Mouse (Mus musculus) c-Kit-positive CD71-negative TER-119-negative erythroid progenitor cells, embryonic 14.5 days (primary cell): ENCODE measurements around the gene Higd1c.
"Not testable (repeated sequence)": the region's sequence is repeated elsewhere in the genome, so short reads cannot be mapped to it uniquely, and the experiment has no call there.

Experiments
- DNase-seq: peaks from one replicate; pipeline ENCODE4 v3.0.0-alpha.2; 2013; ENCODE audit warnings: low read depth

Higd1c gene

GRCm38 (mm10) chr15:100410918-100411672, 46.8 kb downstream of the Higd1c start:
- DNase-seq, result peak; percentile 73

DNA sequence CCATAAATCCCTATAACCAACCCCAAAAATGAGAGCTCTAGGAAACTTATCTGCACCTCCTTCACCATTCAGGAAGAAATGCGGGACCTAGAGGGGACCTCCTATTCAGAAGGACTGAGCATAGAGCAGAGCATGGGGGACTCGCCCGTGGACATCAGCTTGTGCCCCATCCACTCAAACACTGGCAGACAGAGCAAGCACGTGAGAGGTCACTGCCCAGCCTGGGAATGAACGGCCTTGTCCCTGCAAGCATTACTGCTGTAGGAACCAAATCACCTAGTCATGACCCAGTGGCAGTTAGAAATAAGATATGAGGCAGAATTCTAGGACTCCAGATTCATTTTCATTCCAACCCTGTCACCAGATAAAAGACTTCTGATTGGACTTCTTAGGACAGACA, 47.4 kb downstream of the Higd1c start:
- no peak for DNase-seq

DNA sequence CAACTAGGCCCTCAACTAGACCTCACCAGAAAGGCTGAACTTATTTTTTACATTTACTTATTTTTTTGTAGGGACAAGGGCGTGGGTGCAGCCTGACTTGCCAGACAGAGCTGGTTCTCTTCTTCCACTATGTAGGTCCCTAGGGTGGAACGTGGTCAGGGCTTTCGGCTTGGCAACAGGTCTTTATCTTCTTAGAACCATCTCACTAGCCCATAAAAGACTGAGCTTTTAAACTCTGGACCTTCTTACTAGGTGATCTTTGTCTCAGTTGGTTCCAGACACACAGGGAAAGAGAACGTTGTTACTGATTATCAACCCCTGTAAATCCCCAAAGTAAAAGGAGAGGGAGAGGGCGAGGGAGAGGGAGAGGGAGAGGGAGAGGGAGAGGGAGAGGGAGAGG, 49.0 kb downstream of the Higd1c start:
- DNase-seq, result no peak

GRCm38 (mm10) chr15:100414011-100414410, 49.7 kb downstream of the Higd1c start:
- DNase-seq, result no peak

DNA sequence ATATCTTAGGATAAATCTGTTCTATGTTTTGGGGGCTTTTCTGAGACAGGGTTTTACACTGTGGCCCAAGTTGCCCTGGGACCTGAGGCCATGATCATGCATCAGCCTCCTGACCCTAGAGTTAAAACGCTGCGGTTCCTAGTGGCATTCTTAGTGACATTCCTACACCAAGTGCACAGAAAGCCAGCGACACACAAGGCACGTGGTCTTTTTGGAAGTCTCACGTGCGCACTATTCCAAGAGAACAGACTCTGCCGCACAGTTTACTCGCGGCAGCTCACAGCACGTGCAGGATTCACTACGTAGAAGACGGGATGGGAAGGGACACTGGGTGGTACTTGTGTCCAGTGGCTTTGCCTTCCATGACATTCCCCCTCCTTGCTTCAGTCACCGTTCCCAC, 50.6 kb downstream of the Higd1c start:
- DNase-seq, result no peak

- DNase-seq, result no peak
Measured at GRCm38 (mm10) chr15:100415684-100416083, 51.3 kb downstream of the Higd1c start.

- no peak for DNase-seq
Measured at GRCm38 (mm10) chr15:100417854-100418450, 53.6 kb downstream of the Higd1c start.

DNA sequence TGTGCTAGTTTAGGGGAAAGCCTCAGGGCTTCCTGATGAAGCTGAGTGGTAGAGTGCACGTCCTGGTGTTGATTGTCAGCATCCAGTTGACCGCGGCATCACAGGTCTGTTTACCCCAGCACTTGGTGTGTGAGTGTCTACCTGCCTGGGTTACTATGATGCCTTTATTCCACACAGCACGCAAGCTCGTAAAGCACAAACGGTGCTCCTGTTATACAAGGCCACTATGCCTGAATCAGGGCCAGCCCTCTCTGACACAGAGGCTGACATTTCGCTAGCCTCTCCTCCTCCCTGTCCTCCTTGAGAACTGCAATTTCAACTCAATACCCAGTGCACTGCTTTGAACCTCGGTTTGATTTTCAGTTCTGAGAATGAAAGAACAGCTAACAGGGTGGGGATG, 55.0 kb downstream of the Higd1c start:
- no peak for DNase-seq

GRCm38 (mm10) chr15:100419901-100420745, 55.8 kb downstream of the Higd1c start:
- no peak for DNase-seq

DNA sequence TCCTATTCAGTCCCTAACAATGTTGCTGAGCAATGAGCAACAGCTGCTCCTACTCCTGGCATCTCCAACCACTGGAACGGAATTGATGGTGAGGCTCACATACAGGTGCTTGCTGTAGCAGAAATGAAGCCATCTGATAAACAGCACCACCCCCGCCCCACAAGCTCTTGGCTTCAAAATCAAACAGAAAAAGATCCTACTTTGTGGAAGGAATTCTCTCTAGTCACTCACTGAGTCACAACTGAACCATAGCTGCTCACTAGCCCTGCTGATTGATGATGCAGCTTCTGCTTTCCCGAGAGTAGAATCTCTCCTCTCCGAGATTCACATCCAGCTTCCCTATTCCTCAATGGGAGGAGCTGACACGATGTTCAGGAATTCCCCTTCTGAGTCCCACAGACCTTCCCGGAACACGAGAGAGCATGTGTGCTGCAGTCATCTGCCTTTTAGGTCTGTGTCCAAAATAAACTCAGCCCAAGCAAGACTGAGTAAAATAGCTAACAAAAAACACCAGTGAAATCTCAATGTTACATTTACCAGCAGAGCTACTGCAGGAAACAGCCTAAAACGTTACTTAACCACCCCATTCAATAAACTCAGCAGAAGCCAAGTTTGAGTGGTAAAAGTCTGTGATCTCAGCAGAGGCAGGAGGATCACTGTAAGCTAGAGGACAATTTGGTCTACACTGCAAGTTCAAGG, 56.9 kb downstream of the Higd1c start:
- no peak for DNase-seq

- not testable (repeated sequence) for DNase-seq
Measured at GRCm38 (mm10) chr15:100421758-100422197, 57.4 kb downstream of the Higd1c start, which contains the start of gene Gm5475. Gene Gm5475 (plus strand): TSS chr15:100422147.

DNA sequence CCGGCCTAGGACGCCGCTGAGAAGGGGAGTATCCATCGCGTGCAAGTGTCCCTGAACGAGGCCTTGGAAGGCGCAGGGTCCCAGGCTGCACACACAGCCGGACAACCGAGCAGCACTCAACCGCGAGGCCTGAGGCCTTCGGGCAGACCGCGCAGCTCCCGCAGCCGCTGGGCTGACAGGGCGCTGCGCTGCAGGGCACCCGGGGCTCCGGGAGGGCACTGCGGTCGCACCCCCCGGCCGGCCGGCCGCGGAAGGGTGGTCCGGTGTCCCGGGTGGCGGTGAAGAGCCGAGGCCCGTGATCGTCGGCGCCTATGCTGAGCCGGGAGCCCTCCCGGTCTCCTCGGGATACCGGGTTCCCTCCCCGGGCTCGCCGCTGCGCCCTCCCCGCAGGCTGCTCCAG, 58.1 kb downstream of the Higd1c start:
- no peak for DNase-seq

GRCm38 (mm10) chr15:100422899-100423860, 58.8 kb downstream of the Higd1c start:
- peak; percentile 81 for DNase-seq

- DNase-seq, result no peak
Measured at GRCm38 (mm10) chr15:100423916-100424315, 59.6 kb downstream of the Higd1c start.

- DNase-seq, result no peak
Measured at GRCm38 (mm10) chr15:100424396-100425122, 60.2 kb downstream of the Higd1c start, which contains the start of gene Slc11a2. Gene Slc11a2 (minus strand): TSS chr15:100425072.

- DNase-seq, result no peak
Measured at GRCm38 (mm10) chr15:100428296-100428905, 64.1 kb downstream of the Higd1c start.

DNA sequence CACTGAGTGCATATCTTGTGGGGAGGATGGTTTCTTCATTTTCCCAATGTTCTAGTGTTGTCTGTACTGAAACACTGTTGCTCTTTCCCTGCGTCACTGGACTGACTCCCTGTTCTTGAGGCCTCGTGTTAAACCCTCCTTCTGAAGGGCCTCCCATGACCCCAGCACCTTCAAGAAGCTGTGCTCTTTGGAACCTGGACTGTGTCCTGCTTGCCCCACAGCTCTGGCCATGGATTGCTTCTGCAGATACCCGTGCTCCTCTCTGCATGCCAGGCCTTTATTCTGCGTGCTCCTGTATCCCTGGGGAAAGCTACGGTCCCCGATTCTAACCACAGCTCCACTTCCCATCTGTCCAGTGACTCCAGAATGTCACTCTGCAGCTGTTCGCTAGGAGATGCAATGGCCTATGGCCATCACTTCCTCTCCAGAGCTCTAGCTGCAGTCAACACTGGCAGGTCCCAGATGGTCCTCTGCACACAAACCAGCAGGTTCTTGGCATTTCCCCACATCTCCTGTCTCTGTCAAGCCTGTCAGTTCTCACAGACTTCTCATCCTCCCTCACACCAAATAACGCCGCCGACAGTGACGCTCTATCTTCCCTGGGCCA, 65.7 kb downstream of the Higd1c start:
- no peak for DNase-seq

- DNase-seq, result no peak
Measured at GRCm38 (mm10) chr15:100433234-100433633, 68.9 kb downstream of the Higd1c start.
